Mouse (Mus musculus): ENCODE results near the gene Olfr1331.
"Not testable (repeated sequence)": the region's sequence is repeated elsewhere in the genome, so short reads cannot be mapped to it uniquely, and the experiment has no call there.

The Olfr1331 gene

GRCm38 (mm10) chr4:118864349-118864748 is at the start of gene Olfr1331:
Olfr1331 (plus strand) TSS chr4:118864649.
- no peak for DNase-seq (ENCODE audit: low read depth, low spot score)

DNA sequence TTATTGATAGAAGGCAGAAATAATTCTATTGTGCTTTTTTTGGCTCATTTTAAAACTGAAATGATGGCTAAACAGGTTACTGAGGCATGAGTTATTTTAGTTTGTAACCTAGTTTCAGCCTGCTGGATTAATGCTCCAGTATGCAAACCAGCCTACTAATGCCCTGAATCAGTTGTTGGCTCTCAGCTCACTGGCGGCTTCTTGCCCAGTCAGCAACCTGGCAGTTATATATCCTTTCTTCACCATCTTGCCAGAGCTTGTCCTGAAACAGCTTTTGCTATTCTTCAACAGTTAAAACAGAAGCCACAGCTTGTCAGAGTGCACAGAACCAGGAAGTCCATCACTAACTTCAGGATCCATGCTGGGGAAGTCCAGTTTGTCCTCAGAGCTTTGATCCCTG is 45.5 kb upstream of the Olfr1331 start:
- DNase-seq (ENCODE audit: low read depth, low spot score) = no peak

DNA sequence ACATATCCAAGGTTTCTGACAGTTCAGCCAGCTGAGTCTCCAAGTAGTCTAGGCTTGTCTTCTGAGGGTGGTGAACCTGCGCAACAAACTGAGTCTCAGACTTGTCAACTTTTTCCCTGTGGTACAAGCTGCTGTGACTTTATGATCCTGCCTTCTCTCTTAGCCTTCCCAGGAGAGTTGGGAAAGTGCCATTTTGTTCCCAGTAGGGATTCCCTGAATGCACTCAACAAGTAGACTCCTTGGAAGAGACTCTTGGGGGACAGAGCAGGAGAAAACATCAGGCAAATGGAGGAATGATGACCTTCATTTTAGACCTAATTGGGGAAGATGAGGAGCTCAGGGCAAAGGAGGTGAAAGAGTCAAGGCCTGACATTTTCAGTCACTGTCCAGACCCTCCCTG is 28.3 kb upstream of the Olfr1331 start, which contains the start of gene Olfr1333:
Gene Olfr1333, minus strand, starts transcription at position 101 of the 400 bp plus-strand sequence.
- no peak for DNase-seq (ENCODE audit: low read depth, low spot score)

- DNase-seq (ENCODE audit: low read depth, low spot score) = no peak
Observed at GRCm38 (mm10) chr4:118861791-118862190, 2.7 kb upstream of the Olfr1331 start.

DNA sequence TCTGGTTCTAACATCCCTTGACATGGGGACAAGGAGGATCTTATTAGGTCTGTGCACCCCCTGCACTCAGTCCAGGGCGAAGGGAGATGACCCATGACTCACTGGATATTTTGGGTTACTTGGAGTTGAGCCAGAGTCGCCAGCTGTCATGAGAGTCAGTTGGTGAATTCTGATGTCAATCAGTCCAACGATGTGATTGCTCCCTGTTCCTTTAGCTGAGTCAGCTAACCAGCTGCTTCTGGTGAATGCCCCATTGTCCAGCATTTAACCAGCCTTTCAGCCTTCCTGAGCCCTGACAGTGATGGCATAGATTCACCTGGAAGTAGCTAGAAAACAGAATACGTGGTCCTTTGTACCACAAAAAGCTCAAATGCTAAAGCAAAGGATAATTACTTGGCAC is 1.7 kb upstream of the Olfr1331 start:
- DNase-seq (ENCODE audit: low read depth, low spot score) = no peak

DNA sequence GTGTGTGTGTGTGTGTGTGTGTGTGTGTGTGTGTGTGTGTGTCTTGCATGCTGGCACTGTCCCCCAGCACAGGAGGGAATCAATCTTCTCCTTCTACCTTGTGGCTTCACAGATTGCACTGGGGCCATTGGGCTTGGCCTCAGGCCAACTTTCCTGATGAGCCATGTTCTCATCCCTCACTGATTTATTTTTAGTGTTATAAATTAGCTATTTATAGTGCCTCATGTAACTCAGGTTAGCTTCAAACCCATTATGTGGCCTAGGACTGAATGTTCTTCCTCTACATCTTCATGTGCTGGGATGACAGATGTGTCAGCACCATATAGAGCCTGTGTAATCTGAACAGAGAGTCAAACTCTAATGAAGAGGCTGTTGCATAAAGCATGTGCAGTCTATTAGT is 3.1 kb downstream of the Olfr1331 start:
- DNase-seq (ENCODE audit: low read depth, low spot score) = no peak

GRCm38 (mm10) chr4:118888297-118888696 is 23.8 kb downstream of the Olfr1331 start, which contains the start of gene Olfr1330:
Olfr1330 (plus strand) TSS chr4:118888597.
- no peak for DNase-seq (ENCODE audit: low read depth, low spot score)

DNA sequence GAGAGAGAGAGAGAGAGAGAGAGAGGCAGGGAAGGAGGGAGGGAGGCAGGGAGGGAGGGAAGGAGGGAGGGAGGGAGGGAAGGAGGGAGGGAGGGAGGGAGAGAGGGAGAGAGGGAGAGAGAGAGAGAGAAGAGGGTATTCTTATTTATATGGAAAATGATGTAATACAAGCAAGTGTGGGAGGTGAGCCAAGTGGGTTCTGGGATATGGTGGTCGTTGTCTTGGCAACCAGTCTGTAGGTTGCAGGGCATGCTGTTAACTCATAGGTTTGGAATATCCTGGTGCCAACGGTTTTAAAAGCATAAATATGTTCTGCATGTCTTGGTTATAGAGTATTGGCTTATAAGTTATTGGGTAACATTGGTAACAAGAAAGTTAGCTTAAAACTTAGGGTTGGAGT is 37.5 kb downstream of the Olfr1331 start:
- DNase-seq (ENCODE audit: low read depth, low spot score) = no peak

GRCm38 (mm10) chr4:118917365-118917764 is 52.9 kb downstream of the Olfr1331 start, which contains the start of gene Olfr1329:
Olfr1329 (minus strand) TSS chr4:118917465.
- not testable (repeated sequence) for DNase-seq (ENCODE audit: low read depth, low spot score)

Data from ZHBTc4 (cell line).